Mouse (Mus musculus): ENCODE measurements around the gene Rac1. TPM values are rescaled to one million over a fixed set of nuclear protein-coding genes. Genes with fewer than 3 reads are reported as not detected.

Rac1 gene
- polyA plus RNA-seq, 1 experiment from 2014 or later: 473 TPM

- no peak overlapping the region for H3K9ac ChIP-seq
- ATAC-seq (ENCODE audit: low FRiP score): no peak
- no peak overlapping the region for H3K4me3 ChIP-seq (replicated peaks; ENCODE audit: low read length)
- no peaks in the 10 kb centered on the region for H3K9me3 ChIP-seq (ENCODE audit: control insufficient read depth, low read length)
- 61% methylated on average over 7 of the region's 7 CpGs for WGBS
- H3K4me1 ChIP-seq (replicated peaks; ENCODE audit: control insufficient read depth, insufficient read depth, low read length): peaks cover 13% of the 10 kb centered on the region
- no peak for DNase-seq (ENCODE audit: low spot score)
- no peak overlapping the region for H3K27ac ChIP-seq
- no peak overlapping the region for H3K4me2 ChIP-seq (replicated peaks)
- no peaks in the 10 kb centered on the region for H3K27me3 ChIP-seq (ENCODE audit: control insufficient read depth, insufficient read depth, low read length)
- H3K36me3 ChIP-seq (replicated peaks; ENCODE audit: control insufficient read depth, insufficient read depth): no peaks in the 10 kb centered on the region
Observed at GRCm38 (mm10) chr5:143530715-143531114, 2.9 kb upstream of the Rac1 start.

DNA sequence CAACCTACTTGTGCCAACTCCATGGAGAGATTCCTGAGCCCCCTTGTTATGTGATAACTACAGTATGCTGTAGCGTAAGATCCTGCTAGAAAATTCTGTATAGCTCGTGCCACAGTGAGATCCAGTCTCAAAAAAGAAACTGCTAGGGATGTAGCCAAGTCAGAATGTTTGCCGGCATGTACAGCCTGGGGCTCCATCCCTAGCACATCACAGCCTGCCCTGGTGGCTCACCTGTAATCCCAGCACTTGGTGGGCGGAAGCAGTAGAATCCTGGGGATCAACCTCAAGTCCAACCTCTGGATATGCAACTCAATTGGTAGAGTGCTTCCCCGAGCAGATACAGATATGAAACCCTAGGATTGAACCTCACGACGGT is 460 bp upstream of the Rac1 start:
- Histone ChIP-seq H3K4me1 (replicated peaks; ENCODE audit: control insufficient read depth, insufficient read depth, low read length) (peaks cover 27% of the 10 kb centered on the region), H3K4me3 (replicated peaks; ENCODE audit: low read length) (peak overlapping the region; percentile 95), H3K4me2 (replicated peaks) (peak overlapping the region; percentile 85), H3K36me3 (replicated peaks; ENCODE audit: control insufficient read depth, insufficient read depth) (no peaks in the 10 kb centered on the region), H3K9ac (peak overlapping the region; percentile 98), H3K27ac (peak overlapping the region; percentile 93), H3K9me3 (ENCODE audit: control insufficient read depth, low read length) (no peaks in the 10 kb centered on the region), H3K27me3 (ENCODE audit: control insufficient read depth, insufficient read depth, low read length) (no peaks in the 10 kb centered on the region)
- no peak for DNase-seq (ENCODE audit: low spot score)
- 18% methylated on average over 7 of the region's 7 CpGs for WGBS
- peak; percentile 26; the same call in 1 of the 2 replicates for ATAC-seq (ENCODE audit: low FRiP score)

GRCm38 (mm10) chr5:143526698-143527331 is 1.0 kb downstream of the Rac1 start:
- WGBS: 12% methylated on average over 28 of the region's 28 CpGs
- Histone ChIP-seq H3K4me1 (replicated peaks; ENCODE audit: control insufficient read depth, insufficient read depth, low read length) (peaks cover 27% of the 10 kb centered on the region), H3K27ac (no peak overlapping the region), H3K36me3 (replicated peaks; ENCODE audit: control insufficient read depth, insufficient read depth) (no peaks in the 10 kb centered on the region), H3K4me2 (replicated peaks) (peak overlapping the region; percentile 85), H3K9me3 (ENCODE audit: control insufficient read depth, low read length) (no peaks in the 10 kb centered on the region), H3K4me3 (replicated peaks; ENCODE audit: low read length) (peak overlapping the region; percentile 95), H3K9ac (peak overlapping the region; percentile 98), H3K27me3 (ENCODE audit: control insufficient read depth, insufficient read depth, low read length) (no peaks in the 10 kb centered on the region)
- DNase-seq (ENCODE audit: low spot score) (no peak), ATAC-seq (ENCODE audit: low FRiP score) (no peak)

- Histone ChIP-seq H3K27ac (no peak overlapping the region), H3K9ac (peak overlapping the region; percentile 98), H3K4me1 (replicated peaks; ENCODE audit: control insufficient read depth, insufficient read depth, low read length) (peaks cover 27% of the 10 kb centered on the region), H3K9me3 (ENCODE audit: control insufficient read depth, low read length) (no peaks in the 10 kb centered on the region), H3K36me3 (replicated peaks; ENCODE audit: control insufficient read depth, insufficient read depth) (no peaks in the 10 kb centered on the region), H3K27me3 (ENCODE audit: control insufficient read depth, insufficient read depth, low read length) (no peaks in the 10 kb centered on the region), H3K4me3 (replicated peaks; ENCODE audit: low read length) (peak overlapping the region; percentile 95), H3K4me2 (replicated peaks) (peak overlapping the region; percentile 85)
- WGBS: 74% methylated on average over 7 of the region's 7 CpGs
- DNase-seq (ENCODE audit: low spot score) (no peak), ATAC-seq (ENCODE audit: low FRiP score) (no peak)
Observed at GRCm38 (mm10) chr5:143525454-143526225, 2.2 kb downstream of the Rac1 start.

GRCm38 (mm10) chr5:143522882-143523281 is 5.0 kb downstream of the Rac1 start:
- Histone ChIP-seq H3K27me3 (ENCODE audit: control insufficient read depth, insufficient read depth, low read length) (no peaks in the 10 kb centered on the region), H3K36me3 (replicated peaks; ENCODE audit: control insufficient read depth, insufficient read depth) (no peaks in the 10 kb centered on the region), H3K4me2 (replicated peaks) (no peak overlapping the region), H3K4me1 (replicated peaks; ENCODE audit: control insufficient read depth, insufficient read depth, low read length) (peaks cover 27% of the 10 kb centered on the region), H3K4me3 (replicated peaks; ENCODE audit: low read length) (no peak overlapping the region), H3K27ac (no peak overlapping the region), H3K9me3 (ENCODE audit: control insufficient read depth, low read length) (no peaks in the 10 kb centered on the region), H3K9ac (no peak overlapping the region)
- ATAC-seq (ENCODE audit: low FRiP score): no peak
- no peak for DNase-seq (ENCODE audit: low spot score)
- WGBS: 90% methylated on average over 3 of the region's 3 CpGs

DNA sequence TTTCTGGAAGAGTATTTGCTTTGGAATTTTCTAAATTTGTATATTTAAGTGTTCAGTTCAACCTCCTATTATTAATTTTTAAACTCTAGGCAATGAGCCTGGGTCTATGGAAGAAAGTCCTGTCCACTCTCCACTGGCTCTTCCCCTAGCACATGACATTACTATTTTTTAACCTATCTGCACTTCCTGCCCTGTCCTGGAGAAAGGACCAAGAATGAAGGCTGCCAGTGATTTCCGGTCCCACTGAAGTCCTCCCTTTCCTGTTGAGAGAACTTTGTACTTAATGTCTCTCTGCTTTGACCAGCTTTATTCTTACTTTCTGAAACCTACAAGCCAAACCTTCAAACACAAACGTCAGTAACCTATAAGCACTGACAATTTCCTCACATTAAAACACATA is 7.4 kb downstream of the Rac1 start:
- DNase-seq (ENCODE audit: low spot score) (no peak), ATAC-seq (ENCODE audit: low FRiP score) (no peak)
- Histone ChIP-seq H3K9ac (no peak overlapping the region), H3K4me1 (replicated peaks; ENCODE audit: control insufficient read depth, insufficient read depth, low read length) (peaks cover 11% of the 10 kb centered on the region), H3K4me2 (replicated peaks) (no peak overlapping the region), H3K9me3 (ENCODE audit: control insufficient read depth, low read length) (no peaks in the 10 kb centered on the region), H3K36me3 (replicated peaks; ENCODE audit: control insufficient read depth, insufficient read depth) (peaks cover 18% of the 10 kb centered on the region), H3K27ac (no peak overlapping the region), H3K27me3 (ENCODE audit: control insufficient read depth, insufficient read depth, low read length) (no peaks in the 10 kb centered on the region), H3K4me3 (replicated peaks; ENCODE audit: low read length) (no peak overlapping the region)
- WGBS: 81% methylated on average over 2 of the region's 2 CpGs

DNA sequence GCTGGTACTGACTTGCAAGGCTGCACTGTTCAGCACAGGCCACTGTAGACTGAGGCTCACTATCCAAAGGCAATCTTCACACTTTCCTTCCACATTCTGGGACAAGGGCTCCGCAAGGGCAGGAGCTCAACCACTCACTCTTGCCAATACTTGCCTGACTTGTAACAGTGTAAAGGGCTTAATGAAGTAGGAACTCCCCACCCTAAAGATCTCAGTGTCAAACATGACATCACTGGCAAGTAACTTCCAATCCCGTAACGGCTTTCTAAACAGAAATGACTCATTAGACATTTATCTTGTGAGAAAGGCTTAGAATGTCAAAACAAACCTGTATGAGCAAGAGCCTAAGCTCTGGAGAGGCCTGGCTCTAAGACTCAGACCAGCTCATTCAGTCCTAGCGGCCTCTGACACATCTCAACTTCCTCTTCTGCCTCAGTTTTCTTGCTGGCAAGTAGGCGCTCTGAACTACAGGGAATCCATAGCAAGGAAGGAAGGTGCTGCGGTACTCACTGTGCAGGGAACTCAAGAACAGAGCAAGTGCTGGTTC is 9.7 kb downstream of the Rac1 start:
- H3K9me3 ChIP-seq (ENCODE audit: control insufficient read depth, low read length): no peaks in the 10 kb centered on the region
- no peak overlapping the region for H3K27ac ChIP-seq
- H3K36me3 ChIP-seq (replicated peaks; ENCODE audit: control insufficient read depth, insufficient read depth): peaks cover 41% of the 10 kb centered on the region
- H3K4me1 ChIP-seq (replicated peaks; ENCODE audit: control insufficient read depth, insufficient read depth, low read length): no peaks in the 10 kb centered on the region
- WGBS: 86% methylated on average over 6 of the region's 6 CpGs
- no peak overlapping the region for H3K4me2 ChIP-seq (replicated peaks)
- H3K27me3 ChIP-seq (ENCODE audit: control insufficient read depth, insufficient read depth, low read length): no peaks in the 10 kb centered on the region
- ATAC-seq (ENCODE audit: low FRiP score) (no peak), DNase-seq (ENCODE audit: low spot score) (no peak)
- H3K9ac ChIP-seq: no peak overlapping the region
- no peak overlapping the region for H3K4me3 ChIP-seq (replicated peaks; ENCODE audit: low read length)

GRCm38 (mm10) chr5:143517436-143517835 is 10.4 kb downstream of the Rac1 start:
- no peaks in the 10 kb centered on the region for H3K9me3 ChIP-seq (ENCODE audit: control insufficient read depth, low read length)
- H3K4me3 ChIP-seq (replicated peaks; ENCODE audit: low read length): no peak overlapping the region
- ATAC-seq (ENCODE audit: low FRiP score): no peak
- H3K27me3 ChIP-seq (ENCODE audit: control insufficient read depth, insufficient read depth, low read length): no peaks in the 10 kb centered on the region
- 88% methylated on average over 6 of the region's 6 CpGs for WGBS
- no peak for DNase-seq (ENCODE audit: low spot score)
- H3K27ac ChIP-seq: no peak overlapping the region
- peaks cover 47% of the 10 kb centered on the region for H3K36me3 ChIP-seq (replicated peaks; ENCODE audit: control insufficient read depth, insufficient read depth)
- H3K4me2 ChIP-seq (replicated peaks): no peak overlapping the region
- no peak overlapping the region for H3K9ac ChIP-seq
- H3K4me1 ChIP-seq (replicated peaks; ENCODE audit: control insufficient read depth, insufficient read depth, low read length): no peaks in the 10 kb centered on the region

DNA sequence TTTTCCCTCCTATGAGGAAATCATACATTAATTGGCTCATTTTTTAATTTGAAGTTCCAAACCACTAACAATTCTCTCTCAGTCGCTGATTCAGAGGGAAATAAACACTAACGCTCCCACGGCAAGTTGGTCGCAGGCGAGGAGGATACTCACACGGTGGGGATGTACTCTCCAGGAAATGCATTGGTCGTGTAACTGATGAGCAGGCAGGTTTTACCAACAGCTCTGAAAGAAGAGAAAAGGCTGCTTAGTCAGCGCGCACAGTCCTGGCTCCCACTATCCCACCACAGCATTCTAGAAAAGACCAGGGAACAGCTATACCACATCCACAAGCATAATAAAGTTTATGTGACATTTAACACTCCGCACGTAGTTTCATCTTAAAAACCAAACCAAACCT is 10.8 kb downstream of the Rac1 start:
- Histone ChIP-seq H3K36me3 (replicated peaks; ENCODE audit: control insufficient read depth, insufficient read depth) (peaks cover 52% of the 10 kb centered on the region), H3K9me3 (ENCODE audit: control insufficient read depth, low read length) (no peaks in the 10 kb centered on the region), H3K4me2 (replicated peaks) (no peak overlapping the region), H3K9ac (no peak overlapping the region), H3K4me1 (replicated peaks; ENCODE audit: control insufficient read depth, insufficient read depth, low read length) (no peaks in the 10 kb centered on the region), H3K4me3 (replicated peaks; ENCODE audit: low read length) (no peak overlapping the region), H3K27me3 (ENCODE audit: control insufficient read depth, insufficient read depth, low read length) (no peaks in the 10 kb centered on the region), H3K27ac (no peak overlapping the region)
- ATAC-seq (ENCODE audit: low FRiP score): no peak
- WGBS: 92% methylated on average over 11 of the region's 11 CpGs
- no peak for DNase-seq (ENCODE audit: low spot score)

All from hindbrain, embryonic 14.5 days (tissue).